Mouse (Mus musculus) embryonic stem cell, embryonic (primary cell): ENCODE data around the gene Cracr2b.

ENCODE experiments used
- CTCF ChIA-PET, 4 experiments: fragments of 300-600 bp in 2 of 4; fragments of 350-600 bp in 2 of 4; sonication (Branson Sonifier 250); formaldehyde crosslinking; loops; one replicate each; lab custom pipeline; 2022; ENCODE audit warnings: inconsistent platforms in 2 of 4; lab: Charles Lee
- POLR2A ChIA-PET, 4 experiments: fragments of 300-600 bp in 2 of 4; fragments of 350-600 bp in 2 of 4; sonication (Branson Sonifier 250); formaldehyde crosslinking; loops; one replicate each; lab custom pipeline; 2022; ENCODE audit warnings: antibody characterized with exemption in 4 of 4, inconsistent platforms in 1 of 4; lab: Charles Lee

The Cracr2b gene

DNA sequence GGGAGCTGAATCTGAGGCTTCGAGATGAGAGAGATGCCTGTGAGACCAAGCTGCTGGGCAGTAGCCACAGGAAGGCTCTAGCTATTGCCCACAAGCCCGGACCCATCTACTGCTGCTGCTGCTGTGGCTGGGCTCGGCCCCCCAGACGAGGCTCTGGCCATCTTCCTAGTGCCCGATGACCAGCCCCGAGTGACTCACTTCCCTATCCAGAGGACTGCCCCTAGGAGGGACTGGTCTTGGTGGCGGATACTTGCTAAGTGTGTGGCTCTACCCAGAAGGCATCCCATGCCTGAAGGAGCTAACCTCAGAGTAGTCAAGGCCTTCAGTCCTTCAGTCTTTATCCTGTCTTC is 5.1 kb downstream of the Cracr2b start:
- CTCF ChIA-PET, result interaction anchor here in 2 of 4 experiments (1.0 to 1.7 kb wide), 6 partner anchors 11 to 71 kb away, joined by 3 to 10 read pairs (median 4); partner anchors contain the start of gene Pnpla2 (in 1 of the 2)
- POLR2A ChIA-PET, result interaction anchor here (0.7 to 38.4 kb wide), 19 partner anchors 1 to 92 kb away, joined by 3 to 944 read pairs (median 5); partner anchors contain the start of genes Pnpla2 (in 3 of the 4), Polr2l (in 3 of the 4), Tspan4 (in 3 of the 4) and Cd151 (in 2 of the 4)

DNA sequence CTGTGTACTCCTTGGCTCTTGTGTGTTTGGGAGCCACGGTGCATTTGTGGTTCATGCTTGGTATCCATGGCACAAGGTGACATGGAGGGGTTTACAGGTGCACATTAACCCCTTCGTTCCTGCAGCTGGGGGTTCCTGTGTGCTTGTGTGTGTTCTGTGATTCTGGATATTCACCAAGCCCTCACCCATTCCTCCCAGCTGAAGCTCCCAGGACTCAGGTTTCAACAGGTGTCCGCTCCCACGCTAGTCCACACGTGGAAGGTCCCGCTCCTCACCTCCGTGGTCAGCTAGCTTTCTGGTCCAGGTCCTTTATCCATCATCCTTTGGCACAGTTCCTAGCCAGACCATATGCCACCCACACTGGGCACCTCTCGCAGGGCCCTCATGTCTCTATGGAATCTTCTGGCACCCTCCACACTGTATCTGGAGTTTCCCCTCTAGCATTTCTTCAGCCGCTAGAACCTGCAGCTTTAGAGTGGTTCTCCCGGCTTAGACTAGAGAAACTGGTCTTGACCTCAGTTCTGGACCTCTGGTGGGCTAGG is 5.8 kb downstream of the Cracr2b start:
- CTCF ChIA-PET, result interaction anchor here in 3 of 4 experiments (0.6 to 3.3 kb wide), 10 partner anchors 8 to 75 kb away, joined by 3 to 22 read pairs (median 4); partner anchors contain the start of genes Pnpla2 (in 1 of the 3) and Taldo1 (in 1 of the 3)
- POLR2A ChIA-PET, result interaction anchor here (0.6 to 38.4 kb wide), 19 partner anchors 1 to 122 kb away, joined by 3 to 944 read pairs (median 6); partner anchors contain the start of genes Rplp2 (in 4 of the 4), Pnpla2 (in 3 of the 4), Cd151 (in 2 of the 4) and Cend1 (in 2 of the 4)

DNA sequence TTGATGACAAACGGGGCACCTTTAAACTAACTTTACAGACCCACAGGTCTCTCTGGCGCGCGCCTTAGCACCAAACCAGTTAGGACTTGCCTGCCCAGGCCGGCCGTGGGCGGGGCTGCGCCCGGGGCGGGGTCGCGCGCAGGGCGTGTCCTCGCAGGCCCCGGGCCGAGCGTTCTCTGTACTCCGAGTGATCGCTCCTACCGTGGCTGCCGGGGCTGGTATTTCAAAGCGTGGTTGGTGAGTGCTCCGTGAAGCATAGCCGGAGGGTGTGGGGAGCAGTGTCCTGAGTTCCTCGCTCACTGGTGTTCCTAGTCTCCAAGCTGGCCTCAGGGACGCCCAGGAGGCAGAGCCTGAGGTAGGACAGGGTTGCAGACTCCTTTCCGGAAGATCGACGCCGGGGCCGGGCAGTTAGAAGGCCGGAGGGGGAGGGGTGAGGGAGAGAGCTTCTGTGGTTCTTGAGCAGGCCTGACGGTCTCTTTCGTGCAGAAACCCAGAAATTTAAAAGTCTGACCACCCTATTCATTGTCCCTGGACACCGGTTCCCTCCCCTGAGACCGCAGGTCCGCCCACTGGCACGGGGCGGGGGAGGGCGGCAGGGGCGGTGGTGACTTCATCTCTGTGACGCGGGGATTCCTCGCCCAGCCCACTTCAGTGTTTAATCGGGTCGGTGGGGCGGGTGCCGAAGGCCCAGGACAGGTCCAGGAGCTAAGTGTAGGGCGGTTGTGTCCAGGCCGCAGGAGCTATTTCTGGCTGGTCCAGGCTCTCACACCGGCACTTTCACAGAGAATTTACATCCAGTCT is 6.5 kb downstream of the Cracr2b start, which contains the start of gene Cd151:
Gene Cd151 (plus strand): TSS at position 163 of the 801 bp plus-strand sequence.
- ChIA-PET POLR2A (interaction anchor here (0.6 to 38.4 kb wide), 40 partner anchors 0 to 615 kb away, joined by 3 to 944 read pairs (median 6); partner anchors contain the start of genes Pnpla2 (in 4 of the 4), Rplp2 (in 4 of the 4), Cracr2b (in 3 of the 4) and Cd151 (in 2 of the 4)), CTCF (interaction anchor here in 3 of 4 experiments (0.6 to 3.8 kb wide), 15 partner anchors 8 to 189 kb away, joined by 3 to 46 read pairs (median 5); partner anchors contain the start of genes Chid1 (in 1 of the 3), Cracr2b (in 1 of the 3), Pidd1 (in 1 of the 3) and Pnpla2 (in 1 of the 3))

DNA sequence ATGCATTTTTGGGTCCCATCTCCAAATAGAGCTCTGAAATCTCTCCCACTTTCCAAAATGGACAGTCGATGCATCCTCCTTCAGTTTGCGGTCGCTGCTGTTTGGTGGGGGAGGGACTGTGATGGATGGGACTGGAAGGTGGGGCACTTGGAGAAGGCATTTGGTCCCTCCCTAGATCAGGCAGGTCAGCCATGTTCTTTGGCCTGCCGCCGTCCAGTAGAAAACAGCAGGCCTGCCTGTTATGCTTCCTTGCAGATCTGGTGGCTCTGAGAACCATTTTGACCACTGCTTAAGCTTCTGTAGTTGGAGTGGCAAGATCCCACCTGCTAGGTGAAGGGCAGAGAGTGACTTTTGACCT is 7.2 kb downstream of the Cracr2b start:
- POLR2A ChIA-PET, result interaction anchor here (0.5 to 38.4 kb wide), 64 partner anchors 1 to 627 kb away, joined by 3 to 944 read pairs (median 4); partner anchors contain the start of genes Cracr2b (in 3 of the 4), Pnpla2 (in 3 of the 4), Rplp2 (in 3 of the 4) and Cd151 (in 2 of the 4)
- CTCF ChIA-PET, result interaction anchor here (0.6 to 3.8 kb wide), 25 partner anchors 8 to 243 kb away, joined by 3 to 46 read pairs (median 5); partner anchors contain the start of genes Chid1 (in 1 of the 4), Cracr2b (in 1 of the 4), Pidd1 (in 1 of the 4) and Pnpla2 (in 1 of the 4)

DNA sequence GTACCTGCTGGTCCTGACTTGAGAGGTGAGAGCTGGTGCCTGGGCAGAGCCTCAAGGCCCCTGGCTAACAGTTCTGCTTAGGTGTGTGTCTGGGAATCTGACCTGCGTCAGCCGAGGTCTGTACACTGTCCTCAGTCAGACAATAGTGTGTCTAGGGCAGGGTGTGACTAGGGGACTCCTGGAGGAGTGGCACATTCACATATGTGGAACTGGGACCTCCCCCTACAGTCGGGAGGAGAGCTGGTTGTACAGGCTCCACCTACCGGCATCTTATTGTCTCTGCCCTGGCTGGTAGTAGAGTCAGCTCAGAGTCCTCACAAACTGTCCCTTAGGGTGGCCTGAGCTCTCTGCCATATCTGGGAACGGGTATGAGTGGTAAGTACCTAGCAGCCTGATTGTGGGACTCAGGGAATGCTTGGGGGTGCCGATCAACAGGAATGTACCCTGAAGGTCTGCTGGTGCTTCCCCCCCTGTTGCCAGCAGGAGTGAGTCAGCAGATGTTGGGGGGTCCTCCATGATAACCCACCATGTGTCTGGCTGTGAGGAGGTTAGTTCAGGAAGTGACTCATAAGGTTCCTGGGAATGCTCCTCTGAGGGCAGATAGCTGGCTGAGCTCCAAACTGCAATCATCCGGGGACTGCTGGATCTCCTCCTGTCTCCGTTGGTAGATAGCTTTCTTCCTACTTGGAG is 7.8 kb downstream of the Cracr2b start:
- CTCF ChIA-PET, result interaction anchor here (0.5 to 3.8 kb wide), 34 partner anchors 8 to 655 kb away, joined by 3 to 46 read pairs (median 4); partner anchors contain the start of genes Chid1 (in 1 of the 4), Cracr2b (in 1 of the 4), Pidd1 (in 1 of the 4) and Pnpla2 (in 1 of the 4)
- POLR2A ChIA-PET, result interaction anchor here (0.5 to 38.4 kb wide), 72 partner anchors 1 to 628 kb away, joined by 3 to 944 read pairs (median 4); partner anchors contain the start of genes Cracr2b (in 3 of the 4), Pnpla2 (in 3 of the 4), Rplp2 (in 3 of the 4) and Cd151 (in 2 of the 4)

DNA sequence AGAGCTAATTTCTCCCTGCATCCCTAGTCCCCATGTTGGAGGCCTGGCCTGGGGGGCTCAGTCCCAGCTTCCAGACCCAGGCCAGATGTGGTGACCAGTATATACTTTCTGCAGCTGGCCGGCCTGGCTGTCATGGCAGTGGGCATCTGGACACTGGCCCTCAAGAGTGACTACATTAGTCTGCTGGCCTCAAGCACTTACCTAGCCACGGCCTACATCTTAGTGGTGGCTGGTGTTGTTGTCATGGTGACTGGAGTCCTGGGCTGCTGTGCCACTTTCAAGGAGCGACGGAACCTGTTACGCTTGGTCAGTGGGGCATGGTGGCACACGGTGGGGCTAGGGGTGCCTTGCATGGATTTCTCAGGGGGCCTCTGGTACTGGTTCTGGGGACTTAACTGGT is 8.5 kb downstream of the Cracr2b start:
- ChIA-PET CTCF (interaction anchor here in 3 of 4 experiments (0.6 to 3.8 kb wide), 19 partner anchors 10 to 656 kb away, joined by 3 to 46 read pairs (median 4); partner anchors contain the start of genes Chid1 (in 1 of the 3), Cracr2b (in 1 of the 3), Pidd1 (in 1 of the 3) and Pnpla2 (in 1 of the 3)), POLR2A (interaction anchor here (0.5 to 38.4 kb wide), 40 partner anchors 2 to 523 kb away, joined by 3 to 944 read pairs (median 5); partner anchors contain the start of genes Cracr2b (in 3 of the 4), Pnpla2 (in 3 of the 4), Rplp2 (in 3 of the 4) and Cd151 (in 2 of the 4))

DNA sequence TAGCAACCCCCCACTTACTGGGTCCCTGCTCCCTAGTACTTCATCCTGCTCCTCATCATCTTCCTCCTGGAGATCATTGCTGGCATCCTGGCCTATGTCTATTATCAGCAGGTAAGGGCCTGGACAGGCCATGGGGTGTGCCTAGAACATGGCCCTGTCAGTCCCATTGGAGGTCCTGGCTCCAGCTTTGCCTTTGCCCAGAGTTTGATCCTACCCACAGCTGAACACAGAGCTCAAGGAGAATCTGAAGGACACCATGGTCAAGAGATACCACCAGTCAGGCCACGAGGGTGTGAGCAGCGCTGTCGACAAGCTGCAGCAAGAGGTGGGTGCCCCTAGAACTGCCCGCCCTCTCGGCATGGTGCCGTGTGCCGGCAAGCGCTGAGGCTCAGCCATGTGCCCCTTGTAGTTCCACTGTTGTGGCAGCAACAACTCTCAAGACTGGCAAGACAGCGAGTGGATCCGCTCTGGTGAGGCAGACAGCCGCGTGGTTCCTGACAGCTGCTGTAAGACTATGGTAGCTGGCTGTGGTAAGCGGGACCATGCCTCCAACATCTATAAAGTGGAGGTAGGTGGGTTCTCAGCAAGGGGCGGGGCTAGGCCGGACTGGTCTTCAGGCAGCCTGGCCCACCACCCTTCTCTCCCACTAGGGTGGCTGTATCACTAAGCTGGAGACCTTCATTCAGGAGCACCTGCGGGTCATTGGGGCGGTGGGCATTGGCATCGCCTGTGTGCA is 9.2 kb downstream of the Cracr2b start:
- ChIA-PET CTCF (interaction anchor here in 3 of 4 experiments (0.5 to 3.8 kb wide), 7 partner anchors 11 to 67 kb away, joined by 3 to 46 read pairs (median 7); partner anchors contain the start of genes Cracr2b (in 1 of the 3), Pnpla2 (in 1 of the 3) and Rplp2 (in 1 of the 3)), POLR2A (interaction anchor here (0.5 to 38.4 kb wide), 16 partner anchors 3 to 411 kb away, joined by 3 to 944 read pairs (median 10); partner anchors contain the start of genes Cracr2b (in 3 of the 4), Pnpla2 (in 3 of the 4), Cd151 (in 2 of the 4) and Pidd1 (in 2 of the 4))

DNA sequence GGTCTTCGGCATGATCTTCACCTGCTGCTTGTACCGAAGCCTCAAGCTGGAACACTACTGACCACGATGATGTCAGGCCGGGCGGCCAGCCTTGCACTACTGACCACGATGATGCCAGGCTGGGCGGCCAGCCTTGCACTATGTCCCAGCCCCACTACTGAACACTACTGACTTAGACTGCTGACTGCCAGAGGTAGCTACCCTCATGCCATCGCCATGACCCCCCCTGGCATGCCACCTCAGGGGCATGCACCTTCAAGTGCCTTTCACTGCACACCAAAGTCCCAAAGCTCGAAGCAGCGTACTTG is 9.7 kb downstream of the Cracr2b start:
- CTCF ChIA-PET, result interaction anchor here (0.5 to 3.8 kb wide), 6 partner anchors 10 to 67 kb away, joined by 3 to 46 read pairs (median 6); partner anchors contain the start of gene Cracr2b (in 1 of the 4)

DNA sequence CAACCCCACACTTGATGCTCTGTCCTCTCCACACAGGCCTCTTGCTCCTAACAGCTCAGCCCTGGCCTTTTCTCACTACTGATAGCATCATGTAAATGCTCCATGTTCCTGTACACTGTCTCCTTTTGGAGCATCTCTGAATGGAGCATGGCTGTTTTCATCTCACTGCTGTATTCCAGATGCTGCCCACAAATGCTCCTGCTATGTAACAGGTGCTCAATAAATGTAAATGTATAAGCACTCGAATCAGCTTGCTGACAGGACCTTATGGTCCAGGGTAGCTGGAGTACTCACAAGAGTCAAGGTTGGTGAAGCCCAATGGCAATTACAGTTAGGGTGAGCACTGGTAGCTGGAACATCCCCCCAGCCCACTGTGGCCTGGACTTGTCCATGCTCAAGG is 10.3 kb downstream of the Cracr2b start:
- CTCF ChIA-PET, result interaction anchor here in 3 of 4 experiments (0.6 to 2.0 kb wide), 5 partner anchors 10 to 626 kb away, joined by 3 to 10 read pairs (median 5); partner anchors contain the start of gene Cracr2b (in 1 of the 3)
- POLR2A ChIA-PET, result interaction anchor here in 3 of 4 experiments (0.7 to 38.4 kb wide), 9 partner anchors 2 to 771 kb away, joined by 3 to 944 read pairs (median 7); partner anchors contain the start of genes Cd151 (in 2 of the 3), Cracr2b (in 2 of the 3), Pnpla2 (in 2 of the 3) and Rplp2 (in 2 of the 3)

More for the DNA sequence above, 9.7 kb downstream of the Cracr2b start:
- POLR2A ChIA-PET, result interaction anchor here in 3 of 4 experiments (0.5 to 38.4 kb wide), 13 partner anchors 3 to 771 kb away, joined by 3 to 944 read pairs (median 5); partner anchors contain the start of genes Cd151 (in 2 of the 3), Cracr2b (in 2 of the 3), Pnpla2 (in 2 of the 3) and Rplp2 (in 2 of the 3)

DNA sequence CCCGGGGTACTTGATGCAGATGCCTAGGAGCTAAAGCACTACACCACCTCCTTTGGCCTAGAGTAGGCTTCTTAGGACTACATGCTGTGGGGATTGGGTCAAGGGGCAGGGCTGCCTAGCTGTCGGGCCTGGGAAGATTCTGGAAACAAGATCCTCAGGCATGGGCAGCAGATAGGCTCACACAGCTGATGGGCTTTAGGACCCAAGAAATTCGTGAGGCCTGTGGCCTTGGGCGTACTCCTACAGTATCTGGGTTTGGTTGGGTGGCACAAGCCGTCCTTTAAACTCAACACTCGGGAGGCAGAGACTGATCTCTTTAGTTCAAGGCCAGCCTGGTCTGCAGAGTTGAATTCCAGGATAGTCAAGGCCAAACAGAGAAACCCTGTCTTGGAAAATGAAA is 11.3 kb downstream of the Cracr2b start:
- ChIA-PET CTCF (interaction anchor here in 3 of 4 experiments (0.6 to 2.0 kb wide), 5 partner anchors 9 to 77 kb away, joined by 3 to 10 read pairs (median 5); partner anchors contain the start of gene Cracr2b (in 1 of the 3)), POLR2A (interaction anchor here in 2 of 4 experiments (0.6 to 38.4 kb wide), 6 partner anchors 1 to 87 kb away, joined by 4 to 944 read pairs (median 293); partner anchors contain the start of genes Cd151 (in 2 of the 2), Cracr2b (in 2 of the 2), Pnpla2 (in 2 of the 2) and Rplp2 (in 2 of the 2))

DNA sequence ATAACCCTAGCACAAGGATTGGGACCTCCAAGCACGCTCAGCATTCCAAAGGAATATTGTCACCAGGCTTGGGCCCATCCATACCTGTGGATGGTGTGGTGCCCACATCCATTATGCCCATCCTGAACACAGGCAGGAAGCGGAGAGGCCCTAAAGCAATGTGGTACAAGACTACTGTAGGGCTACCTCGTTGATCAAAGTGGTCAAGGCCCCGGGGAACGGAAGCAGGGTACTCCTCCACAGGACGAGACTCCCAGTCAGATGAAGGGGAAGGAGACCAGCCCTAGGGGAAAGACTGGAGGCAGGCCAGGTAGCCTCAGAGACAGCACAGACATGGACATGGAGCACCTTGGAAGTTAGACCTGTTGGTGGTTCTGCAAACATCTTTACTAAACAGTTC is 11.9 kb downstream of the Cracr2b start:
- POLR2A ChIA-PET, result interaction anchor here in 2 of 4 experiments (0.8 to 38.4 kb wide), 4 partner anchors 14 to 67 kb away, joined by 3 to 944 read pairs (median 292); partner anchors contain the start of genes Cd151 (in 2 of the 2), Cracr2b (in 2 of the 2), Pnpla2 (in 2 of the 2) and Rplp2 (in 2 of the 2)
- CTCF ChIA-PET, result interaction anchor here in 2 of 4 experiments (1.8 to 2.0 kb wide), 2 partner anchors 8 kb away, joined by 7 to 10 read pairs; no protein-coding TSS in a partner anchor

DNA sequence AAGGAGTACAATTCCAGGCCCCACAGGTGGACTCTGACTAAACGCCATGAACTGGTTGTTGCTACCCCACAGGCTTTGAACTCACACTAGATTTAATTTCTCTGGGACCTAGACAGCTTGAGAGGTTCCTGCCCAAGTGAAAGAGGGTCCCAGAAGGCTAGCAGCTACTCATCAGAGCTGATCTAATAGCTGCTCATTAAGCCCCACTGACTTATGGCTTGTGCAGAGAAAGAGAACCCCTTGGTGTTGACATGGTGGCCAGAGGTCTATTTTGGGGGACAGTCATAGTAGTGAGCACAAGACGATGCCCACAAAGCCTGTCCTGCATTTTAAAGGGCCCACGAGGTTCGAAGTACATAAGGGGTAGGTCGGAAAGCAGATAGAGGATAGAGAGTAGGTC is 13.3 kb downstream of the Cracr2b start:
- CTCF ChIA-PET, result interaction anchor here in 2 of 4 experiments (0.6 to 1.3 kb wide), 2 partner anchors 15 to 66 kb away, joined by 3 read pairs; no protein-coding TSS in a partner anchor
- POLR2A ChIA-PET, result interaction anchor here (0.7 to 38.4 kb wide), 9 partner anchors 13 to 40 kb away, joined by 3 to 944 read pairs (median 4); partner anchors contain the start of genes Cd151 (in 2 of the 4), Cracr2b (in 2 of the 4), Pnpla2 (in 2 of the 4) and Rplp2 (in 2 of the 4)

DNA sequence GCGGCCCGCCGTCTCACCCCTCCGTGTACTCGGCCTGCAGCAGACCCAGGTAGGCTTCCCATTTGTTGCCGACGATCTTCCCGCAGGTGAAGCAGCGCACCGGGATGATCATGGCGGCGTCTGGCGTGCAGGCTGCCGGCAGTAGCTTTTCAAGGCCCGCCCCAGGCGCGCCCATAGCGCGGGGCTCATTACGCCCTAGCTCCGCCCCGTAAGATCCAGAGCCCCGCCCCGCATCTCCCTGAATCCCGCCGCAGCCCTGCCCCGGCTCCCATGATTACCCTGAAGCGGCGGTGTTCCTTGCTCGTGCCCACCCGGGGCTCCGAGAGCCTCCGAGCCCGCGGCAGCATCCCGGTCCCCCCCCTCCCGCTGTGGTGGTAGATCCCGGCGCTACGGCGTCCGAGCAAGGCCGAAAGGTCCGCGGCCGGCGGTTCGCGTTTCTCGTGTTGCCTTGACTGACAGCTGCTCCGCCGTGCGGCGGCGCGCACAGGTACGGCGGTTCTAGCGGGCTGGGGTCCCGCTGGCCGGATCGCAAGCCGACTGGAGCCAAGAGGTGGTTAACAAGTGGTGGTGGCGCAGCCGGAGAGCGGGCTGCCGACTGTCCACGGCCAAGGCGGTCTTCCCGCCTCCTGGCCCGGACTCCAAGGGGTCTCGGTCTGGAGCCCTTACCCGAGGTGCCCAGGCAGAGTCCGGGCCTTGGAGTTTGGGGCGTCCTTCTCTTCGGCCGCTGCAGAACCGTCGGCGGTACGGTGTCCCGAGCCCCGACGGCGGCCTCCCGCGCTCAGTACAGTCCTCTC is 14.3 kb downstream of the Cracr2b start, which contains the start of the genes Polr2l and Tspan4:
Gene Polr2l (minus strand): TSS at position 122 of the 794 bp plus-strand sequence.
Gene Tspan4 (plus strand): TSS at position 230 of the 794 bp plus-strand sequence.
- CTCF ChIA-PET, result interaction anchor here in 3 of 4 experiments (0.6 to 1.9 kb wide), 7 partner anchors 8 to 700 kb away, joined by 3 to 6 read pairs (median 4); partner anchors contain the start of genes Cd151 (in 1 of the 3) and Cracr2b (in 1 of the 3)
- POLR2A ChIA-PET, result interaction anchor here (0.5 to 38.4 kb wide), 64 partner anchors 9 to 620 kb away, joined by 3 to 944 read pairs (median 4); partner anchors contain the start of genes Chid1 (in 3 of the 4), Pnpla2 (in 3 of the 4), Cd151 (in 2 of the 4) and Cracr2b (in 2 of the 4)
